Mouse (Mus musculus): Measurements from ENCODE around the gene Dmbt1. TPM values are rescaled to one million over a fixed set of nuclear protein-coding genes. Genes with fewer than 3 reads are reported as not detected.

Gene Dmbt1
- polyA plus RNA-seq, 1 experiment: 0.02 TPM

- DNase-seq: no peak
- Histone ChIP-seq H3K27ac (ENCODE audit: insufficient read depth, low read depth, low read length) (no peak within 1 kb of the TSS), H3K27me3 (replicated peaks; ENCODE audit: control insufficient read depth, insufficient read depth, low read length) (no peaks in the 10 kb centered on the region), H3K36me3 (ENCODE audit: control insufficient read depth, insufficient read depth, low read length) (no peaks in the 10 kb centered on the region), H3K4me1 (ENCODE audit: control insufficient read depth, insufficient read depth, low read length) (no peaks in the 10 kb centered on the region), H3K4me3 (ENCODE audit: insufficient read depth, low read depth, low read length) (no peak within 1 kb of the TSS)
- 80% methylated on average over 2 of the region's 2 CpGs for WGBS
- TF ChIP-seq POLR2A (IDR thresholded peaks at IDR 0.05; ENCODE audit: low read depth, low read length) (no peak), CTCF (conservative IDR thresholded peaks at IDR 0.05; ENCODE audit: insufficient read depth, insufficient read length, low read depth, low read length) (no peak)
Measured at GRCm38 (mm10) chr7:131146214-131146613, 114.4 kb downstream of the Dmbt1 start, which contains the start of gene 4933402N03Rik. 4933402N03Rik (minus strand) TSS chr7:131146314.

- H3K36me3 ChIP-seq (ENCODE audit: control insufficient read depth, insufficient read depth, low read length): no peaks in the 10 kb centered on the region
- TF ChIP-seq POLR2A (IDR thresholded peaks at IDR 0.05; ENCODE audit: low read depth, low read length) (no peak), CTCF (conservative IDR thresholded peaks at IDR 0.05; ENCODE audit: insufficient read depth, insufficient read length, low read depth, low read length) (no peak)
- no peak overlapping the region for H3K27ac ChIP-seq (ENCODE audit: insufficient read depth, low read depth, low read length)
- no peak for DNase-seq
- WGBS: 70% methylated on average over 3 of the region's 3 CpGs
- no peaks in the 10 kb centered on the region for H3K4me1 ChIP-seq (ENCODE audit: control insufficient read depth, insufficient read depth, low read length)
- no peaks in the 10 kb centered on the region for H3K27me3 ChIP-seq (replicated peaks; ENCODE audit: control insufficient read depth, insufficient read depth, low read length)
- no peak overlapping the region for H3K4me3 ChIP-seq (ENCODE audit: insufficient read depth, low read depth, low read length)
Measured at GRCm38 (mm10) chr7:131150179-131150578, 118.3 kb downstream of the Dmbt1 start.

- DNase-seq: no peak
- Histone ChIP-seq H3K4me1 (ENCODE audit: control insufficient read depth, insufficient read depth, low read length) (no peaks in the 10 kb centered on the region), H3K27me3 (replicated peaks; ENCODE audit: control insufficient read depth, insufficient read depth, low read length) (no peaks in the 10 kb centered on the region), H3K36me3 (ENCODE audit: control insufficient read depth, insufficient read depth, low read length) (no peaks in the 10 kb centered on the region), H3K4me3 (ENCODE audit: insufficient read depth, low read depth, low read length) (no peak overlapping the region), H3K27ac (ENCODE audit: insufficient read depth, low read depth, low read length) (no peak overlapping the region)
- 52% methylated on average over 5 of the region's 5 CpGs for WGBS
- TF ChIP-seq POLR2A (IDR thresholded peaks at IDR 0.05; ENCODE audit: low read depth, low read length): no peak
- TF ChIP-seq CTCF (conservative IDR thresholded peaks at IDR 0.05; ENCODE audit: insufficient read depth, insufficient read length, low read depth, low read length): no peak
Measured at GRCm38 (mm10) chr7:131153044-131153443, 121.2 kb downstream of the Dmbt1 start.

GRCm38 (mm10) chr7:131162251-131162650 is 130.4 kb downstream of the Dmbt1 start:
- no peaks in the 10 kb centered on the region for H3K36me3 ChIP-seq (ENCODE audit: control insufficient read depth, insufficient read depth, low read length)
- 58% methylated on average over 7 of the region's 7 CpGs for WGBS
- no peak overlapping the region for H3K4me3 ChIP-seq (ENCODE audit: insufficient read depth, low read depth, low read length)
- H3K27me3 ChIP-seq (replicated peaks; ENCODE audit: control insufficient read depth, insufficient read depth, low read length): no peaks in the 10 kb centered on the region
- DNase-seq: no peak
- TF ChIP-seq POLR2A (IDR thresholded peaks at IDR 0.05; ENCODE audit: low read depth, low read length) (no peak), CTCF (conservative IDR thresholded peaks at IDR 0.05; ENCODE audit: insufficient read depth, insufficient read length, low read depth, low read length) (no peak)
- no peak overlapping the region for H3K27ac ChIP-seq (ENCODE audit: insufficient read depth, low read depth, low read length)
- H3K4me1 ChIP-seq (ENCODE audit: control insufficient read depth, insufficient read depth, low read length): no peaks in the 10 kb centered on the region

GRCm38 (mm10) chr7:131167771-131168170 is 135.9 kb downstream of the Dmbt1 start:
- H3K4me3 ChIP-seq (ENCODE audit: insufficient read depth, low read depth, low read length): no peak overlapping the region
- DNase-seq: no peak
- 76% methylated on average over 3 of the region's 3 CpGs for WGBS
- TF ChIP-seq POLR2A (IDR thresholded peaks at IDR 0.05; ENCODE audit: low read depth, low read length) (no peak), CTCF (conservative IDR thresholded peaks at IDR 0.05; ENCODE audit: insufficient read depth, insufficient read length, low read depth, low read length) (no peak)
- no peaks in the 10 kb centered on the region for H3K4me1 ChIP-seq (ENCODE audit: control insufficient read depth, insufficient read depth, low read length)
- no peak overlapping the region for H3K27ac ChIP-seq (ENCODE audit: insufficient read depth, low read depth, low read length)
- no peaks in the 10 kb centered on the region for H3K36me3 ChIP-seq (ENCODE audit: control insufficient read depth, insufficient read depth, low read length)
- no peaks in the 10 kb centered on the region for H3K27me3 ChIP-seq (replicated peaks; ENCODE audit: control insufficient read depth, insufficient read depth, low read length)

GRCm38 (mm10) chr7:131169099-131169498 is 137.2 kb downstream of the Dmbt1 start:
- DNase-seq: no peak
- Histone ChIP-seq H3K27me3 (replicated peaks; ENCODE audit: control insufficient read depth, insufficient read depth, low read length) (no peaks in the 10 kb centered on the region), H3K36me3 (ENCODE audit: control insufficient read depth, insufficient read depth, low read length) (no peaks in the 10 kb centered on the region), H3K27ac (ENCODE audit: insufficient read depth, low read depth, low read length) (no peak overlapping the region), H3K4me3 (ENCODE audit: insufficient read depth, low read depth, low read length) (no peak overlapping the region), H3K4me1 (ENCODE audit: control insufficient read depth, insufficient read depth, low read length) (no peaks in the 10 kb centered on the region)
- 14% methylated on average over 2 of the region's 2 CpGs for WGBS
- TF ChIP-seq POLR2A (IDR thresholded peaks at IDR 0.05; ENCODE audit: low read depth, low read length) (no peak), CTCF (conservative IDR thresholded peaks at IDR 0.05; ENCODE audit: insufficient read depth, insufficient read length, low read depth, low read length) (no peak)

Other genes starting within 250 kb of the Dmbt1 start
- 58.5 and 63.3 TPM in 2 replicates for gene Plekha1, start 166.3 kb upstream of the Dmbt1 start, polyA plus RNA-seq (2012; rRNA removed)
- 97.0 and 98.2 TPM in 2 replicates for gene Htra1, start 95.9 kb upstream of the Dmbt1 start, polyA plus RNA-seq (2012; rRNA removed)
- gene 4933402N03Rik, start 114.3 kb downstream of the Dmbt1 start, polyA plus RNA-seq (2012; rRNA removed): not detected in 2 replicates
- not detected in 2 replicates for gene 5430419D17Rik, start 142.3 kb downstream of the Dmbt1 start, polyA plus RNA-seq (2012; rRNA removed)

Measured in kidney, adult 2 months (tissue).